Mouse (Mus musculus) limb, embryonic 14.5 days (tissue): ENCODE results near the gene Traf5. TPM values are rescaled to one million over a fixed set of nuclear protein-coding genes. Genes with fewer than 3 reads are reported as not detected.

Experiments used
- ATAC-seq: fragments of 200-750 bp; cut with Nextera tagmentation; 2 replicates; pipeline ENCODE4 v1.8.0; 2017; ENCODE audit warnings: low read depth, moderate number of reproducible peaks, moderate TSS enrichment; ENCODE audit not compliant: low FRiP score
- DNase-seq: peaks from one replicate; pipeline ENCODE4 v3.0.0-alpha.2; 2015; ENCODE audit warnings: low spot score
- H3K27ac ChIP-seq: fragments of 300-500 bp; sonication (generic); replicated peaks from 2 replicates; pipeline ENCODE4 v1.5.1; 2014; ENCODE audit warnings: low read depth, mild to moderate bottlenecking, low read length, moderate library complexity, mixed read lengths
- H3K27me3 ChIP-seq: fragments of 300-500 bp; sonication (generic); 2 replicates; pipeline ENCODE4 v1.6.1; 2014; ENCODE audit warnings: low read length, mixed read lengths; ENCODE audit not compliant: control insufficient read depth, insufficient read depth
- H3K36me3 ChIP-seq: fragments of 300-500 bp; sonication (generic); 2 replicates; pipeline ENCODE4 v1.6.1; 2014; ENCODE audit warnings: mild to moderate bottlenecking, low read length, moderate library complexity, mixed read lengths; ENCODE audit not compliant: control insufficient read depth, insufficient read depth
- H3K4me1 ChIP-seq: fragments of 300-500 bp; sonication (generic); 2 replicates; pipeline ENCODE4 v1.6.1; 2014; ENCODE audit warnings: antibody characterized with exemption, low read length, mixed read lengths; ENCODE audit not compliant: control insufficient read depth, insufficient read depth
- H3K4me2 ChIP-seq: fragments of 300-500 bp; sonication (generic); replicated peaks from 2 replicates; pipeline ENCODE4 v1.6.1; 2014; ENCODE audit warnings: low read depth, mild to moderate bottlenecking, low read length, moderate library complexity; ENCODE audit not compliant: severe bottlenecking
- H3K4me3 ChIP-seq: fragments of 300-500 bp; sonication (generic); replicated peaks from 2 replicates; pipeline ENCODE4 v1.5.1; 2014; ENCODE audit warnings: low read length
- H3K9ac ChIP-seq: fragments of 300-500 bp; sonication (generic); 2 replicates; pipeline ENCODE4 v1.6.1; 2014; ENCODE audit warnings: mild to moderate bottlenecking, low read depth, low read length, moderate library complexity; ENCODE audit not compliant: severe bottlenecking
- H3K9me3 ChIP-seq: fragments of 300-500 bp; sonication (generic); 2 replicates; pipeline ENCODE4 v1.6.1; 2016; ENCODE audit warnings: low read length; ENCODE audit not compliant: control insufficient read depth
- POLR2A ChIP-seq: fragments of 200-500 bp; IDR thresholded peaks from 2 replicates; pipeline ENCODE4 v1.8.0; 2012; ENCODE audit warnings: inconsistent platforms, mild to moderate bottlenecking, moderate library complexity, borderline replicate concordance; ENCODE audit not compliant: insufficient read depth, insufficient read length; ENCODE audit errors: extremely low read depth
- WGBS: fragments of 180-500 bp; shearing (Covaris S2); extraction: QIAGEN DNeasy Blood & Tissue Kit; methylation state at CpG from one replicate; pipeline ENCODE4 v1.1.7; 2014; 5-methylcytosine and 5-hydroxymethylcytosine counted together
- polyA plus RNA-seq, 2 experiments: library from polyadenylated mRNA; depleted of rRNA in 1 of 2; stranded (reverse) in 1 of 2; unstranded in 1 of 2; fragments of >200 nt; fragmentation: Nextera tagmentation in 1 of 2; extraction: Ambion mirVana in 1 of 2; gene quantifications; 2 replicates each; pipeline versions ENCODE4 v1.2.1 to v1.2.3; 2012 to 2014

Traf5 gene
- polyA plus RNA-seq, 2 experiments = 19.1 to 21.0 TPM

- DNase-seq (no peak), ATAC-seq (no peak)
- TF ChIP-seq POLR2A = no peak
- Histone ChIP-seq H3K9ac (no peak overlapping the region), H3K4me1 (peaks cover 10% of the 10 kb centered on the region; the same call in 1 of the 2 replicates), H3K36me3 (no peaks in the 10 kb centered on the region), H3K27ac (no peak overlapping the region), H3K9me3 (no peaks in the 10 kb centered on the region), H3K4me2 (no peak overlapping the region), H3K27me3 (0 out of 2 replicates have a peak, but pooled peaks cover 4% of the 10 kb centered on the region), H3K4me3 (no peak overlapping the region)
- 79% methylated on average over 12 of the region's 12 CpGs for WGBS
Measured at GRCm38 (mm10) chr1:192086279-192087037, 5.9 kb downstream of the Traf5 start.

GRCm38 (mm10) chr1:192085218-192085617, 7.1 kb downstream of the Traf5 start:
- ATAC-seq = no peak
- Histone ChIP-seq H3K36me3 (no peaks in the 10 kb centered on the region), H3K27me3 (no peaks in the 10 kb centered on the region), H3K9ac (no peak overlapping the region), H3K4me2 (no peak overlapping the region), H3K27ac (no peak overlapping the region), H3K4me3 (no peak overlapping the region), H3K9me3 (no peaks in the 10 kb centered on the region), H3K4me1 (peaks cover 7% of the 10 kb centered on the region; the same call in 1 of the 2 replicates)
- 90% methylated on average over 10 of the region's 10 CpGs for WGBS
- DNase-seq = no peak
- TF ChIP-seq POLR2A = no peak

GRCm38 (mm10) chr1:192082646-192083045, 9.7 kb downstream of the Traf5 start:
- Histone ChIP-seq H3K27ac (no peak overlapping the region), H3K27me3 (no peaks in the 10 kb centered on the region), H3K4me3 (no peak overlapping the region), H3K4me2 (no peak overlapping the region), H3K9ac (no peak overlapping the region), H3K4me1 (0 out of 2 replicates have a peak, but pooled peaks cover 3% of the 10 kb centered on the region), H3K9me3 (no peaks in the 10 kb centered on the region), H3K36me3 (no peaks in the 10 kb centered on the region)
- 71% methylated on average over 1 of the region's 1 CpGs for WGBS
- no peak for TF ChIP-seq POLR2A
- no peak for ATAC-seq
- DNase-seq = no peak

- no peak for TF ChIP-seq POLR2A
- Histone ChIP-seq H3K27ac (no peak overlapping the region), H3K36me3 (no peaks in the 10 kb centered on the region), H3K9ac (no peak overlapping the region), H3K4me2 (no peak overlapping the region), H3K27me3 (no peaks in the 10 kb centered on the region), H3K4me3 (no peak overlapping the region), H3K9me3 (no peaks in the 10 kb centered on the region), H3K4me1 (0 out of 2 replicates have a peak, but pooled peaks cover 3% of the 10 kb centered on the region)
- no peak for DNase-seq
- 92% methylated on average over 2 of the region's 2 CpGs for WGBS
- no peak for ATAC-seq
Measured at GRCm38 (mm10) chr1:192081129-192081528, 11.2 kb downstream of the Traf5 start.

GRCm38 (mm10) chr1:192079121-192079520, 13.2 kb downstream of the Traf5 start:
- H3K4me3 ChIP-seq = no peak overlapping the region
- H3K9me3 ChIP-seq = no peaks in the 10 kb centered on the region
- H3K4me2 ChIP-seq = no peak overlapping the region
- WGBS = 86% methylated on average over 1 of the region's 1 CpGs
- no peaks in the 10 kb centered on the region for H3K36me3 ChIP-seq
- H3K27ac ChIP-seq = no peak overlapping the region
- no peak overlapping the region for H3K9ac ChIP-seq
- DNase-seq (no peak), ATAC-seq (no peak)
- no peaks in the 10 kb centered on the region for H3K27me3 ChIP-seq
- H3K4me1 ChIP-seq = peaks cover 6% of the 10 kb centered on the region; the same call in 1 of the 2 replicates
- TF ChIP-seq POLR2A = no peak
